Mouse (Mus musculus) midbrain, embryonic 10.5 days (tissue): Measurements from ENCODE around the gene Ilf3. TPM values are rescaled to one million over a fixed set of nuclear protein-coding genes. Genes with fewer than 3 reads are reported as not detected.

Source experiments
- DNase-seq: peaks from one replicate; pipeline ENCODE4 v3.0.0-alpha.2; 2017; ENCODE audit warnings: low spot score
- H3K27ac ChIP-seq: fragments of 300-500 bp; sonication (generic); replicated peaks from 2 replicates; pipeline ENCODE4 v1.5.1; 2016; ENCODE audit warnings: mild to moderate bottlenecking
- H3K27me3 ChIP-seq: fragments of 300-500 bp; sonication (generic); 2 replicates; pipeline ENCODE4 v1.6.1; 2016; ENCODE audit warnings: low read depth, mild to moderate bottlenecking; ENCODE audit not compliant: poor library complexity, severe bottlenecking
- H3K36me3 ChIP-seq: fragments of 300-500 bp; sonication (generic); 2 replicates; pipeline ENCODE4 v1.6.1; 2016; ENCODE audit warnings: mild to moderate bottlenecking, moderate library complexity
- H3K4me1 ChIP-seq: fragments of 300-500 bp; sonication (generic); 2 replicates; pipeline ENCODE4 v1.6.1; 2016
- H3K4me3 ChIP-seq: fragments of 300-500 bp; sonication (generic); 2 replicates; pipeline ENCODE4 v1.5.1; 2016; ENCODE audit warnings: mild to moderate bottlenecking, moderate library complexity
- H3K9me3 ChIP-seq: fragments of 300-500 bp; sonication (generic); replicated peaks from 2 replicates; pipeline ENCODE4 v1.6.1; 2016; ENCODE audit warnings: mild to moderate bottlenecking
- WGBS: fragments of 180-500 bp; shearing (Covaris S2); methylation state at CpG from one replicate; pipeline ENCODE4 v1.1.7; 2016; 5-methylcytosine and 5-hydroxymethylcytosine counted together
- polyA plus RNA-seq: library from polyadenylated mRNA; unstranded; fragments of >200 nt; fragmentation: Nextera tagmentation; extraction: Ambion mirVana; gene quantifications from 2 replicates; pipeline ENCODE4 v1.2.1, GENCODE M21; 2016

The Ilf3 gene
- polyA plus RNA-seq, 1 experiment from 2014 or later, result 295 TPM

- DNase-seq, result no peak
- Histone ChIP-seq H3K4me3 (no peak overlapping the region), H3K4me1 (0 out of 2 replicates have a peak, but pooled peaks cover 4% of the 10 kb centered on the region), H3K27me3 (no peaks in the 10 kb centered on the region), H3K27ac (no peak overlapping the region), H3K36me3 (peaks cover 77% of the 10 kb centered on the region), H3K9me3 (no peaks in the 10 kb centered on the region)
- WGBS, result 92% methylated on average over 2 of the region's 2 CpGs
These were observed 52.0 kb downstream of the Ilf3 start for GRCm38 (mm10) chr9:21419646-21420045.

- Histone ChIP-seq H3K27ac (peak within 1 kb of the TSS; percentile 86), H3K9me3 (no peaks in the 10 kb centered on the region), H3K27me3 (no peaks in the 10 kb centered on the region), H3K4me3 (peak within 1 kb of the TSS; percentile 92), H3K36me3 (peaks cover 24% of the 10 kb centered on the region), H3K4me1 (peaks cover 20% of the 10 kb centered on the region)
- under 1% methylated on average over 82 of the region's 82 CpGs for WGBS
- DNase-seq, result peak; percentile 96
These were observed 57.2 kb downstream of the Ilf3 start, which contains the start of gene Dnm2 for GRCm38 (mm10) chr9:21424631-21425555. TSS of gene Dnm2 (plus strand) at chr9:21424908.

GRCm38 (mm10) chr9:21425556-21425945, 57.9 kb downstream of the Ilf3 start:
- H3K27me3 ChIP-seq, result no peaks in the 10 kb centered on the region
- no peaks in the 10 kb centered on the region for H3K9me3 ChIP-seq
- DNase-seq, result no peak
- 19% methylated on average over 6 of the region's 6 CpGs for WGBS
- H3K4me1 ChIP-seq, result peaks cover 20% of the 10 kb centered on the region
- H3K27ac ChIP-seq, result peak overlapping the region; percentile 86
- H3K4me3 ChIP-seq, result peak overlapping the region; percentile 92
- peaks cover 18% of the 10 kb centered on the region for H3K36me3 ChIP-seq

- Histone ChIP-seq H3K4me3 (peak overlapping the region; percentile 92), H3K27me3 (no peaks in the 10 kb centered on the region), H3K36me3 (peaks cover 13% of the 10 kb centered on the region), H3K27ac (no peak overlapping the region; the same call in 1 of the 2 replicates), H3K9me3 (no peaks in the 10 kb centered on the region), H3K4me1 (peaks cover 20% of the 10 kb centered on the region)
- DNase-seq, result no peak
- WGBS, result 35% methylated on average over 1 of the region's 1 CpGs
These were observed 58.3 kb downstream of the Ilf3 start for GRCm38 (mm10) chr9:21426013-21426412.

- Histone ChIP-seq H3K4me1 (peaks cover 20% of the 10 kb centered on the region), H3K4me3 (peak overlapping the region; percentile 92; the same call in 1 of the 2 replicates), H3K36me3 (peaks cover 8% of the 10 kb centered on the region), H3K9me3 (no peaks in the 10 kb centered on the region), H3K27me3 (no peaks in the 10 kb centered on the region), H3K27ac (no peak overlapping the region)
- DNase-seq, result no peak
- WGBS, result 78% methylated on average over 2 of the region's 2 CpGs
These were observed 58.9 kb downstream of the Ilf3 start for GRCm38 (mm10) chr9:21426525-21426924.

- Histone ChIP-seq H3K4me1 (peaks cover 20% of the 10 kb centered on the region), H3K36me3 (no peaks in the 10 kb centered on the region), H3K9me3 (no peaks in the 10 kb centered on the region), H3K27me3 (no peaks in the 10 kb centered on the region), H3K4me3 (no peak overlapping the region), H3K27ac (no peak overlapping the region)
- 91% methylated on average over 2 of the region's 2 CpGs for WGBS
- DNase-seq, result no peak
These were observed 60.1 kb downstream of the Ilf3 start for GRCm38 (mm10) chr9:21427773-21428172.

GRCm38 (mm10) chr9:21428178-21428577, 60.5 kb downstream of the Ilf3 start:
- Histone ChIP-seq H3K4me1 (peaks cover 20% of the 10 kb centered on the region), H3K36me3 (no peaks in the 10 kb centered on the region), H3K27ac (no peak overlapping the region), H3K9me3 (no peaks in the 10 kb centered on the region), H3K27me3 (no peaks in the 10 kb centered on the region), H3K4me3 (no peak overlapping the region)
- WGBS, result 92% methylated on average over 6 of the region's 6 CpGs
- DNase-seq, result no peak

GRCm38 (mm10) chr9:21430724-21431123, 63.1 kb downstream of the Ilf3 start:
- no peak for DNase-seq
- no peaks in the 10 kb centered on the region for H3K9me3 ChIP-seq
- 90% methylated on average over 7 of the region's 7 CpGs for WGBS
- H3K36me3 ChIP-seq, result no peaks in the 10 kb centered on the region
- H3K27ac ChIP-seq, result no peak overlapping the region
- no peak overlapping the region for H3K4me3 ChIP-seq
- H3K4me1 ChIP-seq, result peaks cover 14% of the 10 kb centered on the region
- no peaks in the 10 kb centered on the region for H3K27me3 ChIP-seq

- Histone ChIP-seq H3K9me3 (no peaks in the 10 kb centered on the region), H3K36me3 (no peaks in the 10 kb centered on the region), H3K4me1 (peaks cover 4% of the 10 kb centered on the region; the same call in 1 of the 2 replicates), H3K27ac (no peak overlapping the region), H3K27me3 (no peaks in the 10 kb centered on the region), H3K4me3 (no peak overlapping the region)
- no peak for DNase-seq
- 90% methylated on average over 7 of the region's 7 CpGs for WGBS
These were observed 64.4 kb downstream of the Ilf3 start for GRCm38 (mm10) chr9:21432066-21432465.

- whole genome bisulfite sequencing, result 94% methylated on average over 8 of the region's 8 CpGs
- DNase-seq, result no peak
- Histone ChIP-seq H3K4me1 (peaks cover 4% of the 10 kb centered on the region; the same call in 1 of the 2 replicates), H3K9me3 (no peaks in the 10 kb centered on the region), H3K27me3 (no peaks in the 10 kb centered on the region), H3K4me3 (no peak overlapping the region), H3K27ac (no peak overlapping the region), H3K36me3 (no peaks in the 10 kb centered on the region)
These were observed 66.1 kb downstream of the Ilf3 start for GRCm38 (mm10) chr9:21433766-21434165.

- Histone ChIP-seq H3K27me3 (no peaks in the 10 kb centered on the region), H3K36me3 (no peaks in the 10 kb centered on the region), H3K27ac (no peak overlapping the region), H3K4me3 (no peak overlapping the region), H3K4me1 (peaks cover 4% of the 10 kb centered on the region; the same call in 1 of the 2 replicates), H3K9me3 (no peaks in the 10 kb centered on the region)
- 89% methylated on average over 2 of the region's 2 CpGs for WGBS
- DNase-seq, result no peak
These were observed 66.7 kb downstream of the Ilf3 start for GRCm38 (mm10) chr9:21434410-21434809.

GRCm38 (mm10) chr9:21435777-21436635, 68.3 kb downstream of the Ilf3 start:
- 93% methylated on average over 7 of the region's 7 CpGs for WGBS
- H3K27me3 ChIP-seq, result no peaks in the 10 kb centered on the region
- no peaks in the 10 kb centered on the region for H3K36me3 ChIP-seq
- peaks cover 4% of the 10 kb centered on the region; the same call in 1 of the 2 replicates for H3K4me1 ChIP-seq
- no peaks in the 10 kb centered on the region for H3K9me3 ChIP-seq
- no peak overlapping the region for H3K4me3 ChIP-seq
- H3K27ac ChIP-seq, result no peak overlapping the region
- DNase-seq, result no peak
